Mouse (Mus musculus) cerebellum, adult 2 months (tissue): Measurements from ENCODE around the gene Ms4a3.
A peak's percentile ranks its signal among the peaks of the same experiment; 100 is the strongest.

Experiments used
- CTCF ChIP-seq: fragments of 200-500 bp; IDR thresholded peaks from 2 replicates; pipeline ENCODE4 v1.5.1; 2011; ENCODE audit warnings: low read depth, mild to moderate bottlenecking, control low read depth, low read length, moderate library complexity, borderline replicate concordance; ENCODE audit not compliant: insufficient read depth
- POLR2A ChIP-seq: fragments of 200-500 bp; IDR thresholded peaks from 2 replicates; pipeline ENCODE4 v1.6.1; 2011; ENCODE audit warnings: low read length, control low read depth, borderline replicate concordance; ENCODE audit not compliant: insufficient read depth

GRCm38 (mm10) chr19:11608172-11608571 lies 32.5 kb downstream of the Ms4a3 start:
- TF ChIP-seq CTCF, result peak; percentile 22; the same call in 1 of the 2 replicates
- no peak for TF ChIP-seq POLR2A
